Mouse (Mus musculus) forebrain, embryonic 13.5 days (tissue): ENCODE data around the gene H2-K1. TPM values are rescaled to one million over a fixed set of nuclear protein-coding genes. Genes with fewer than 3 reads are reported as not detected.

ENCODE experiments used
- ATAC-seq: fragments of 200-750 bp; cut with Nextera tagmentation; 2 replicates; pipeline ENCODE4 v1.8.0; 2017
- H3K27ac ChIP-seq: fragments of 300-500 bp; sonication (generic); 2 replicates; pipeline ENCODE4 v1.5.1; 2015; ENCODE audit warnings: inconsistent platforms, mild to moderate bottlenecking, moderate library complexity
- H3K27me3 ChIP-seq: fragments of 300-500 bp; sonication (generic); 2 replicates; pipeline ENCODE4 v1.6.1; 2015; ENCODE audit warnings: mild to moderate bottlenecking, inconsistent platforms
- H3K36me3 ChIP-seq: fragments of 300-500 bp; sonication (generic); 2 replicates; pipeline ENCODE4 v1.6.1; 2015; ENCODE audit warnings: mild to moderate bottlenecking, inconsistent platforms; ENCODE audit not compliant: poor library complexity, severe bottlenecking
- H3K4me1 ChIP-seq: fragments of 300-500 bp; sonication (generic); 2 replicates; pipeline ENCODE4 v1.6.1; 2015; ENCODE audit warnings: inconsistent platforms
- H3K4me2 ChIP-seq: fragments of 300-500 bp; sonication (generic); 2 replicates; pipeline ENCODE4 v1.6.1; 2015; ENCODE audit warnings: inconsistent platforms, mild to moderate bottlenecking, moderate library complexity
- H3K4me3 ChIP-seq: fragments of 300-500 bp; sonication (generic); 2 replicates; pipeline ENCODE4 v1.5.1; 2015; ENCODE audit warnings: mild to moderate bottlenecking, inconsistent platforms
- H3K9ac ChIP-seq: fragments of 300-500 bp; sonication (generic); 2 replicates; pipeline ENCODE4 v1.6.1; 2015; ENCODE audit warnings: mild to moderate bottlenecking, inconsistent platforms
- H3K9me3 ChIP-seq: fragments of 300-500 bp; sonication (generic); replicated peaks from 2 replicates; pipeline ENCODE4 v1.6.1; 2016; ENCODE audit warnings: inconsistent platforms
- WGBS: fragments of 180-500 bp; shearing (Covaris S2); methylation state at CpG from one replicate; pipeline ENCODE4 v1.1.7; 2015; 5-methylcytosine and 5-hydroxymethylcytosine counted together
- polyA plus RNA-seq: library from polyadenylated mRNA; unstranded; fragments of >200 nt; fragmentation: Nextera tagmentation; extraction: Ambion mirVana; gene quantifications from 2 replicates; pipeline ENCODE4 v1.2.1, GENCODE M21; 2015

H2-K1 gene
- polyA plus RNA-seq, 1 experiment from 2014 or later = 12.9 TPM

DNA sequence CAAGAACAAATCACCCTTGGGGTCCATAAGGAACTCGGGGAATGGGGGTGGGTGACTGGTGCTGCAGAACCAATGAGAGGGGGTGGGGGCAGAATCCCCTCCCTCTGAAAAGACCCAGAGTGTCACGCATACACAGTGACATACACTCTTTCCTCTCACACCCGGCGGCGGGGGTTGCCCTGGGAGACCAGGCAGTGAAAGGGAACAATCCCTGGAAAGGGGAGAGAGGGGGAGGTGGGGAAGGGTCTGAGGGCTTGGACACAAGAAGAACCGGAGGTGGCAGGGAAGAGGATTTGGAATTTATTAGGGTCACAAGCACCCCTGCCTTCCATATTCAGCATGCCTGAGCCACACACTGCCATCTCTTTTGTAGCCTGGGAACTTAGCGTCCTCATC lies 25.6 kb upstream of the H2-K1 start:
- Histone ChIP-seq H3K4me3 (peak overlapping the region; percentile 89), H3K9me3 (no peaks in the 10 kb centered on the region), H3K4me2 (peak overlapping the region; percentile 92), H3K9ac (peak overlapping the region; percentile 96), H3K27me3 (no peaks in the 10 kb centered on the region), H3K36me3 (peaks cover 46% of the 10 kb centered on the region), H3K27ac (peak overlapping the region; percentile 96), H3K4me1 (peaks cover 74% of the 10 kb centered on the region)
- WGBS = 7% methylated on average over 7 of the region's 7 CpGs
- peak; percentile 34 for ATAC-seq

DNA sequence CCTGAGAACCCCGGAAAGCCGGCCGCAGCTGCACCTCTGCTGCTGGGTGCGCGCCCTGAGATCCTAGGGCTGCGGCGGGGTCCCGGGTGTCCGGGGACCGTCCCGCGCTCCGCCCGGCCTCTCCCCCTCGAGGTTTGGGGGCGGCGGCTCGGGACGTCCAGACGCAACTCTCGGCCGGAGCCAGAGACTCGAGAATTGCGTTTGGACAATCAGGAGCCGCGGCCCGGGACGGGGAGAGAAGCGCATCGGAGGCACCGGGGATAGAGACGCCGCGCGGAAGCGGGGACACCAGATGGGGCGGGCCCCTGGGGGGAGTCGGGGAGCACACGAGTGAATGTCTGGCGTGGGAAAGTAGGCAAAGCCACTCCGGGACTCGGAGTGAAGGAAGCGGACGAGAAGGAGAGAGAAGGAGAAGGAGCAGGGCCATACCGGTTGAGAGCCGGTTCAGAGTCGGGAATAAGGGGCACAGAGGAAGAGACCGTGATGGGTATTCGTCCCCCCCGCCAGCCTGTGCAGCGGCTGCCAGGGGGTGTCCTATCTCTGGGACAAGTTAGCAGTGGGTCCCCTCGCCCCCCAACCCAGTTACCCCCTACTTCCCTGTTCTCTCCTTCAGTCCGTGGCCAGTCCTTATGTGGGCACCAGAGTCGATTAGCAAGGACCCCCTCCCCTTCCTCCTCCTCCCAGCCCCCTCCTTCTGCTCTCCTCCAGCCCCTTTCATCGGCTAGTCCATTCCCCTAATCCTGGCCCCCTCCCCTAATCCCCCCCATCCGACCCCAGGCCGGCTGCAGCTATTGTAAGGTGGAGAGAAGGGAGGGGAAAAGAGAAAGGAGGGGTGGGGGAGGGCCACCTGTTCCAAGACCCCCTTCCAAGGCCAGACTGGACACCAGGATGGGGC lies 25.0 kb upstream of the H2-K1 start:
- H3K4me3 ChIP-seq = peak overlapping the region; percentile 89
- no peaks in the 10 kb centered on the region for H3K27me3 ChIP-seq
- H3K27ac ChIP-seq = peak overlapping the region; percentile 96
- H3K9me3 ChIP-seq = no peaks in the 10 kb centered on the region
- peak overlapping the region; percentile 92 for H3K4me2 ChIP-seq
- under 1% methylated on average over 52 of the region's 57 CpGs for WGBS
- peaks cover 68% of the 10 kb centered on the region for H3K4me1 ChIP-seq
- peak overlapping the region; percentile 96 for H3K9ac ChIP-seq
- peaks cover 52% of the 10 kb centered on the region for H3K36me3 ChIP-seq
- peak; percentile 3; the same call in 1 of the 2 replicates for ATAC-seq

DNA sequence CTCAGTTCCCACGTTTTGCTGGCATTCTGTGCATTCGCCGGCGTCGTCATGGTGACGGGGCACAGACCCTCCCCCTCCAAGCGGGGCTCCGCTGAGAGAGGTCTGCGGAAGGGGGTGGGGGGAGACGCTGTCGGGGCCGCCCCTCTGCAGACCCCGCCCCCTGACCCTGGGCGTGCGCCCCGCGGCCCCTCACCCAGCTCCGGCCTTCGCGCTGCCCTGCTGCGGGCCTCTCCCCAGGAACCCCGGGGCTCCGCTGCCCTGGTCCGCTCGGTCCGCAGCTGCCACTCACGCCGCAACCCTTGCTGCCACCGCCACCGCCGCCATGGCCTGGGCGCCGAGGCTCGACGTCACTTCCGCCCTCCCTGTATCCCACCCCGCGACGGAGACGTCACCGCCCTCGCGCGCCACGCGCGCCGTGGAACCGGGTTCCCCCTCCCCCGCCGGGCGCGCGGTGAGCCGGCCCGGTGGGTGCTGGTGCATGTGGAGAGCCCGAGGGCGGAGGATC lies 24.2 kb upstream of the H2-K1 start, which contains the start of gene Ring1:
Gene Ring1, minus strand, starts transcription at position 364 of the 505 bp plus-strand sequence.
- peak; percentile 77 for ATAC-seq
- H3K4me2 ChIP-seq = peak within 1 kb of the TSS; percentile 92
- H3K9ac ChIP-seq = peak within 1 kb of the TSS; percentile 96
- H3K4me3 ChIP-seq = peak within 1 kb of the TSS; percentile 89
- H3K4me1 ChIP-seq = peaks cover 61% of the 10 kb centered on the region
- H3K27me3 ChIP-seq = no peaks in the 10 kb centered on the region
- 0 out of 2 replicates have a peak, but pooled peaks cover 4% of the 10 kb centered on the region for H3K9me3 ChIP-seq
- H3K36me3 ChIP-seq = peaks cover 52% of the 10 kb centered on the region
- peak within 1 kb of the TSS; percentile 96 for H3K27ac ChIP-seq
- WGBS = under 1% methylated on average over 31 of the region's 58 CpGs

DNA sequence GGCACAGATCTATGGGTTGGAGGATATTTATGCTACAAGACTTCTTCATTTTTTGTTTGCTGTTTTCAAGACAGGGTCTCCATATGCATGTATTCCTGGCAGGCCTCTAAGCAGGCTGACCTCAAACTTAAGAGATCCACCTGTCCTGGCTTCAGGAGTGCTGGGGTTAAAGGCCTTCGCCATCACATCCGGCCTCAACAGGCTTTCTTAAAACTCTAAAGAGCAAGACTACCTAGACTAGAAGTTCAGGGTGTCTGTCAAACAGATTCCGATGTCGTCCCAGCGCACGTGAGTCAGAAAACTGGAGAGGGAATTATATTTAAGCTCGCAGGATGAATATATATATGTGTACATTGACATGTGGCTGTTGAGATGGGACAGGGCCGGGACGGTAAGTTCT lies 23.5 kb upstream of the H2-K1 start:
- Histone ChIP-seq H3K4me1 (peaks cover 54% of the 10 kb centered on the region), H3K27ac (peak overlapping the region; percentile 96; the same call in 1 of the 2 replicates), H3K9ac (peak overlapping the region; percentile 96), H3K4me2 (peak overlapping the region; percentile 92), H3K27me3 (no peaks in the 10 kb centered on the region), H3K36me3 (peaks cover 50% of the 10 kb centered on the region), H3K9me3 (0 out of 2 replicates have a peak, but pooled peaks cover 4% of the 10 kb centered on the region), H3K4me3 (peak overlapping the region; percentile 89)
- no peak for ATAC-seq
- WGBS = 62% methylated on average over 9 of the region's 9 CpGs

DNA sequence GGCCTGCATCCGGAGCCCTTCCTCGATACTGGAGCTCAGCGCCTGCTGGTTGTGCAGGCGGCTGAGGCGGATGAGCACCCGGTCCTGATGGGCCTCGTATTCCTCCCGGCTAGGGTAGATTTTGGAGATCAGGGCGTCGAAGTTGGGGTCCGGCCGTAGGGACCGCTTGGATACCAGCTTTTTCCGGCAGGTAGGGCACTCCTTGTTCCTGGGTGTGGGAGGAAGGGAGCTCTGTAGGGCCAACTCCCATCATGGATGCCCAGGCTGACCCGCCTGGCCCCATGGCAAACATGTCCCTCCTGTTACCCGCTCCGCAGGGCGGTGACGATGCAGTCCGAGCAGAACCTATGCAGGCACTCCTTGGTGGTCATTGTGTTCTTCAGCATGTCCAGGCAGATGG lies 22.8 kb upstream of the H2-K1 start:
- Histone ChIP-seq H3K9me3 (0 out of 2 replicates have a peak, but pooled peaks cover 4% of the 10 kb centered on the region), H3K27me3 (no peaks in the 10 kb centered on the region), H3K4me1 (peaks cover 47% of the 10 kb centered on the region), H3K4me2 (no peak overlapping the region), H3K36me3 (peaks cover 45% of the 10 kb centered on the region), H3K27ac (no peak overlapping the region), H3K4me3 (no peak overlapping the region; the same call in 1 of the 2 replicates), H3K9ac (0 out of 2 replicates have a peak overlapping the region, but pooled peaks have one; percentile 96)
- no peak for ATAC-seq
- WGBS = 97% methylated on average over 20 of the region's 20 CpGs

DNA sequence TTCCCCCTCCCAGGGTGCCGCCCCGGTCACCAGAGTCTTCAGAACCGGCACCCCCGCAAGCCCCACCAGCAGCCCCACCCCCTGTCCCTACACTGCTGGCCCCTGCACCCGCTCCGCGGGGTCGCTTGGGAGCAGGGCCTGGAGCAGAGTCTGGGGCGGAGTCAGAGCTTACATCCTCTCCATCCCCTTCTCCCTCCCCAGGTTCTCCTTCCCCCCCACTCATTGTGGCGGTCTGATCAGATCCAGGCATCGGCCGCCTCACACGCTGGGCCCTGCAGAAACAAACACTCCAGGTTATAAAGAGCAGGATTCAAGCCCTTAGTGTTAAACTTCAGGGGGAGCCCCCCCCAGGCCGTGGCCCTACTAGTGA lies 22.3 kb upstream of the H2-K1 start:
- Histone ChIP-seq H3K9ac (no peak overlapping the region), H3K27me3 (no peaks in the 10 kb centered on the region), H3K4me1 (peaks cover 42% of the 10 kb centered on the region), H3K4me2 (no peak overlapping the region), H3K9me3 (0 out of 2 replicates have a peak, but pooled peaks cover 4% of the 10 kb centered on the region), H3K36me3 (peaks cover 45% of the 10 kb centered on the region), H3K4me3 (no peak overlapping the region), H3K27ac (no peak overlapping the region)
- whole genome bisulfite sequencing = 94% methylated on average over 14 of the region's 14 CpGs
- ATAC-seq = no peak

DNA sequence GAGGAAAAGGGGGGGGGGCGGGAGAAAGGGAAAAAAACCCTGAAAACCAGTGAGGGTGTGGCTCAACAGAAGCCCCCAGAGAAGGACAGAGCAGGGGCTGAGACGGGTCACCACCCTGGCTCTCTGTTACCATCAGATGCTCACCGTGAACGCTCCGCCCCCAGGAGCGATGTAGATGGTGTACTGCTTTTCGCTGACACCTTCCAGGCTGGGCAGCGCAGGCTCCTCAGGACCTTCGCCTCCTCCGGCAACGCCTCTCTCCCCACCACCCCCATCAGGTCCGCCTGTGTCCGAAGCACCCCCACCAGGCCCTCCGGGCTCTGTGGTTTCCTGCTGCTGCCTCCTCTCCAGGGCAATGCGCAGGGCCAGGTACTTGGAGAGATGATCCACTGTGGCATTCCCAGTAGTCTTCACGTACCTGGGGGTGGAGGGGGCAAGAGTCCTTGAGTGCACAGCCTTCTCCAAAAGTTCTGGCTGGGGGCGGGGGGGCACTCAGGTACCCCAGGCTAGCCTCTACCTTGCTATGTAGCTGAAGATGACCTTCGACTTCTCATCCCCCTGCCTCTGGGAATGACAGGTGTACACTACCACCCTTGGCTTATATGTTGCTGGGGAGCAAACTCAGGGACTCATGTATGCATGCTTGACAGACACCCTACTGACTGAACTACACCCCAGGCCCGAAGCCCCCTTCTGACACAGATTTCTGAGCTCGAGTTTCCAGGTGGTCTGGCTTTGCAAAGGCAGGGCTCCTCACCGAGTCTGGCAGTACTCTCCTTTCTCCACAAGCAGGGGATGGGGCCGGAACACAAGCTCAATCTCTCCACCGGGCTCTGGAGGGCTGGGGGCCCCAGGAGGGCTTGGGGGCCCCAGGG lies 21.6 kb upstream of the H2-K1 start:
- Histone ChIP-seq H3K27me3 (no peaks in the 10 kb centered on the region), H3K4me2 (no peak overlapping the region), H3K9me3 (0 out of 2 replicates have a peak, but pooled peaks cover 4% of the 10 kb centered on the region), H3K36me3 (peaks cover 45% of the 10 kb centered on the region), H3K9ac (no peak overlapping the region), H3K4me3 (no peak overlapping the region), H3K27ac (no peak overlapping the region), H3K4me1 (peaks cover 35% of the 10 kb centered on the region)
- 95% methylated on average over 22 of the region's 23 CpGs for WGBS
- no peak for ATAC-seq

DNA sequence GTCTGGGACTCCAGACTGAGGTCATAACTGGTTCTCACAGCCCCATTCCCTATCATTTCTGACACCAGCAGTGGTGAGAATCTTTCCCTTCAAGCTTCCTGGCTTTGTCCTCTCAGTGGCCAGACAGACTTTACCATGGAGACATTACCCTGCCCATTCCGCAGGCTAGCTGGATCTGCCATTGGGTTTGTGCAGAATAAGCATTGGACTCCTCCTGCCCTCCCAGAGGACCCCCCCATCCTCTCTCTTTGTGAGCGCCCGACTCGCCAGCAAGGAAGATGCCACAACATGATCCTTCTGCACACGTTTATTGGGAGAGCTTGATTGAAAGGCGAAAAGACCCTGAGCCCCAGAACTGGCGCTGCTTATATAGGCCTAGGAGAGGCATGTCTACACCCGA lies 13.3 kb upstream of the H2-K1 start:
- Histone ChIP-seq H3K36me3 (peaks cover 8% of the 10 kb centered on the region), H3K27me3 (no peaks in the 10 kb centered on the region), H3K27ac (no peak overlapping the region), H3K9me3 (peaks cover 3% of the 10 kb centered on the region), H3K4me3 (no peak overlapping the region), H3K4me2 (no peak overlapping the region), H3K9ac (no peak overlapping the region), H3K4me1 (no peaks in the 10 kb centered on the region)
- ATAC-seq = no peak
- WGBS = 94% methylated on average over 8 of the region's 8 CpGs

DNA sequence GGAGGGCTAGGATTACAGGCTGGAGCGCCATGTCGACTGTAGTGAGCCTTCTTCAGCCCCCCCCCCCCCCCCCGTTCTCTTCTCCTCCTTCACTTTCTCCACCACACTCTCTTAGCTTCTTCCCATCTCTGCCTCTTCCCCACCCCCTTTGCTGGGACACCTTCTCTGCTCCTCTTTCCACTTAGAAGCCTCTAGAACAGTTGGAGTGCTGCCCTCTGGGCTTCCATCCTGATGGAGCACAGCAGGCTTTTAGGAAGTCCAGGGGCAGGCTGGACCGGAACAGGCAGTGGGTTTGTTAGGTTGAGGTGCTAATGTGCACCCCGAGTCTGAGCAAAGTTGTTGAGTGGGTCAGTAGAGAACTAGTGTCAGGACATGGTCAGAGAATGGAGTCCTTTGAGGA lies 10.0 kb upstream of the H2-K1 start:
- 80% methylated on average over 5 of the region's 5 CpGs for WGBS
- Histone ChIP-seq H3K4me3 (no peak overlapping the region), H3K9me3 (peaks cover 3% of the 10 kb centered on the region), H3K36me3 (peaks cover 4% of the 10 kb centered on the region; the same call in 1 of the 2 replicates), H3K4me2 (no peak overlapping the region), H3K4me1 (no peaks in the 10 kb centered on the region), H3K27ac (no peak overlapping the region), H3K27me3 (no peaks in the 10 kb centered on the region), H3K9ac (no peak overlapping the region)
- ATAC-seq = no peak

DNA sequence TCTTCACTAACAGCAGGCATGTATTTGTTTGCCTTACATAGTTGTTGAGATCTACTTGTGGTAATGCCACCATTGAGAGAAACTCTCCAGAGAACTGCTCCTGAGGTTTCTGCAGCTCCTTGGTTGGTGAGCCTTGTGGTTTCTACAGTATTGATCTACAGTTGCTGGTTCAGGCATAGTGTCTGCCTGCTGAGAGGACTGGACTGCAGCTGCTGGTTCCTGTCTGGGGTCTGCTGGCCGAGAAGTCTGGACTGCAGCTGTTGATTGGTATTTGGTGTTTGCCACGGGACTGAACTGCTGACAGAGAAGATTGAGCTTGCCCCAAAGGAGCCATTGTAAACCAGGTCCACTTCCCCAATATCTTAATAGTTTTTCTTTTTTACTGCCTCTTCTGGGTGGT lies 6.4 kb upstream of the H2-K1 start:
- peaks cover 9% of the 10 kb centered on the region for H3K27me3 ChIP-seq
- H3K9me3 ChIP-seq = no peaks in the 10 kb centered on the region
- 56% methylated on average over 2 of the region's 2 CpGs for WGBS

DNA sequence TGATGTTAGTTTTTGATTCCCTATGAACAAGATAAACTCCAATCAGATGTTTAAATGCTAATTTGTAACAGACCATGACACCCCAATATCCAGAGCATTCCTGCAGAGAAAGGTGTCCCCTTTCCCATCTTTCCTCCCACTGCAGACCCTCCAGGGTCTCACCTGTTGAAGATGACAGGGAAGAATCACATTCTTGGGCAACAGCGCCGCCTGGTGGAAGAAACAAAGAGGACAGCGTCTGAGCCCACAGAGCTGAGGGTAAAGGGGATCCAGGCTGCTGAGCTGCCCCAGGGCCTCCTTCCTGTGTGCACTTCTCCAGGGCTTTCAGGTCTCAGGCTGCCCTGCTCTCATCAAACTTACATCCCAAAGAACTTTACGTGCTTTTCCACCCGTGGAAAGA lies 3.3 kb upstream of the H2-K1 start:
- Histone ChIP-seq H3K9me3 (no peaks in the 10 kb centered on the region), H3K27ac (no peak overlapping the region), H3K4me1 (peaks cover 11% of the 10 kb centered on the region), H3K36me3 (no peaks in the 10 kb centered on the region), H3K27me3 (peaks cover 39% of the 10 kb centered on the region), H3K4me2 (no peak overlapping the region), H3K9ac (no peak overlapping the region), H3K4me3 (no peak overlapping the region)
- ATAC-seq = no peak
- 5% methylated on average over 5 of the region's 5 CpGs for WGBS

More for the DNA sequence above, 6.4 kb upstream of the H2-K1 start:
- no peak for ATAC-seq
- no peak overlapping the region for H3K27ac ChIP-seq
- H3K4me1 ChIP-seq = no peaks in the 10 kb centered on the region
- H3K4me3 ChIP-seq = no peak overlapping the region
- H3K9ac ChIP-seq = no peak overlapping the region
- no peak overlapping the region for H3K4me2 ChIP-seq
- H3K36me3 ChIP-seq = no peaks in the 10 kb centered on the region
